Mouse (Mus musculus) neural tube, postnatal 0 days (tissue): Measurements from ENCODE around the gene Acbd3. TPM values are rescaled to one million over a fixed set of nuclear protein-coding genes. Genes with fewer than 3 reads are reported as not detected.

Source experiments
- polyA plus RNA-seq: library from polyadenylated mRNA; unstranded; fragments of >200 nt; fragmentation: Nextera tagmentation; extraction: Ambion mirVana; gene quantifications from 2 replicates; pipeline ENCODE4 v1.2.1, GENCODE M21; 2015

The Acbd3 gene
- polyA plus RNA-seq = 20.6 and 21.7 TPM in 2 replicates

GRCm38 (mm10) chr1:180725704-180726179 is at the start of gene Acbd3:
Gene Acbd3 (plus strand): TSS chr1:180726043.

GRCm38 (mm10) chr1:180696626-180697352 is 29.1 kb upstream of the Acbd3 start, which contains the start of gene Mixl1:
Gene Mixl1 (minus strand): TSS chr1:180697034.

Other genes with a start within 250 kb of the Acbd3 start
- 38.6 and 43.0 TPM in 2 replicates for gene Stum, start 242.5 kb upstream of the Acbd3 start, polyA plus RNA-seq
- gene Parp1, start 157.1 kb upstream of the Acbd3 start, polyA plus RNA-seq = 51.4 and 55.0 TPM in 2 replicates
- gene Lin9, start 84.9 kb upstream of the Acbd3 start, polyA plus RNA-seq = 3.6 and 4.2 TPM in 2 replicates
- not detected in 2 replicates for gene Mixl1, start 29.0 kb upstream of the Acbd3 start, polyA plus RNA-seq
- 1,707 and 1,709 TPM in 2 replicates for gene H3f3a, start 87.9 kb downstream of the Acbd3 start, polyA plus RNA-seq
- gene Sde2, start 125.1 kb downstream of the Acbd3 start, polyA plus RNA-seq = 21.3 and 24.1 TPM in 2 replicates
- gene Lefty2, start 167.1 kb downstream of the Acbd3 start, polyA plus RNA-seq = 5.2 and 6.1 TPM in 2 replicates
- gene Pycr2, start 178.2 kb downstream of the Acbd3 start, polyA plus RNA-seq = 62.8 and 68.7 TPM in 2 replicates
- 0.23 and 1.1 TPM in 2 replicates for gene Lefty1, start 209.0 kb downstream of the Acbd3 start, polyA plus RNA-seq
- gene Tmem63a, start 216.3 kb downstream of the Acbd3 start, polyA plus RNA-seq = 3.5 and 3.6 TPM in 2 replicates